Mouse (Mus musculus) testis, adult 2 months (tissue): ENCODE results near the gene Zbtb42. TPM values are rescaled to one million over a fixed set of nuclear protein-coding genes. Genes with fewer than 3 reads are reported as not detected.
A peak's percentile ranks its signal among the peaks of the same experiment; 100 is the strongest.

Source experiments
- H3K27ac ChIP-seq: fragments of 200-500 bp; 2 replicates; pipeline ENCODE4 v1.5.1; 2012; ENCODE audit warnings: low read depth, low read length; ENCODE audit not compliant: control insufficient read depth, insufficient read depth
- H3K27me3 ChIP-seq: fragments of 200-500 bp; 2 replicates; pipeline ENCODE4 v1.6.1; 2012; ENCODE audit warnings: mild to moderate bottlenecking, low read length, moderate library complexity; ENCODE audit not compliant: control insufficient read depth, insufficient read depth
- H3K36me3 ChIP-seq: fragments of 200-500 bp; 2 replicates; pipeline ENCODE4 v1.6.1; 2012; ENCODE audit warnings: mild to moderate bottlenecking, low read length; ENCODE audit not compliant: control insufficient read depth, insufficient read depth
- H3K4me1 ChIP-seq: fragments of 200-500 bp; 2 replicates; pipeline ENCODE4 v1.6.1; 2012; ENCODE audit warnings: low read length; ENCODE audit not compliant: control insufficient read depth, insufficient read depth
- H3K4me3 ChIP-seq: fragments of 200-500 bp; 2 replicates; pipeline ENCODE4 v1.5.1; 2012; ENCODE audit warnings: low read depth, mild to moderate bottlenecking, low read length, moderate library complexity, mixed read lengths; ENCODE audit not compliant: control insufficient read depth
- CTCF ChIP-seq: fragments of 200-500 bp; IDR thresholded peaks from 2 replicates; pipeline ENCODE4 v1.5.1; 2012; ENCODE audit warnings: low read depth, mild to moderate bottlenecking, inconsistent platforms, low read length, moderate library complexity; ENCODE audit not compliant: control insufficient read depth, insufficient read depth, insufficient replicate concordance
- POLR2A ChIP-seq: fragments of 200-500 bp; IDR thresholded peaks from 2 replicates; pipeline ENCODE4 v1.6.1; 2012; ENCODE audit warnings: low read depth, mild to moderate bottlenecking, inconsistent platforms, low read length, moderate library complexity; ENCODE audit not compliant: control insufficient read depth
- polyA plus RNA-seq: library from polyadenylated mRNA; depleted of rRNA; stranded (reverse); fragments of >200 nt; gene quantifications from 2 replicates; pipeline ENCODE4 v1.2.3, GENCODE M21; 2012

Gene Zbtb42
- polyA plus RNA-seq, 1 experiment: 49.9 TPM

- no peak for TF ChIP-seq CTCF
- TF ChIP-seq POLR2A: no peak
- Histone ChIP-seq H3K4me1 (peaks cover 23% of the 10 kb centered on the region), H3K27me3 (no peaks in the 10 kb centered on the region), H3K4me3 (no peak overlapping the region), H3K36me3 (no peaks in the 10 kb centered on the region), H3K27ac (no peak overlapping the region)
Observed at GRCm38 (mm10) chr12:112670718-112671393, 7.8 kb upstream of the Zbtb42 start.

GRCm38 (mm10) chr12:112671891-112672290 lies 6.7 kb upstream of the Zbtb42 start:
- no peak overlapping the region for H3K27ac ChIP-seq
- TF ChIP-seq CTCF (peak; percentile 10; the same call in 1 of the 2 replicates), POLR2A (no peak)
- no peaks in the 10 kb centered on the region for H3K36me3 ChIP-seq
- no peaks in the 10 kb centered on the region for H3K27me3 ChIP-seq
- H3K4me3 ChIP-seq: no peak overlapping the region
- peaks cover 23% of the 10 kb centered on the region for H3K4me1 ChIP-seq

GRCm38 (mm10) chr12:112672744-112673575 lies 5.7 kb upstream of the Zbtb42 start:
- Histone ChIP-seq H3K4me1 (peaks cover 27% of the 10 kb centered on the region), H3K27me3 (no peaks in the 10 kb centered on the region), H3K27ac (peak overlapping the region; percentile 67), H3K36me3 (no peaks in the 10 kb centered on the region), H3K4me3 (peak overlapping the region; percentile 78)
- TF ChIP-seq POLR2A (no peak), CTCF (no peak)

- Histone ChIP-seq H3K27me3 (no peaks in the 10 kb centered on the region), H3K4me3 (peak overlapping the region; percentile 78), H3K36me3 (no peaks in the 10 kb centered on the region), H3K27ac (peak overlapping the region; percentile 67), H3K4me1 (peaks cover 34% of the 10 kb centered on the region)
- TF ChIP-seq POLR2A (no peak), CTCF (no peak)
Observed at GRCm38 (mm10) chr12:112673576-112674091, 5.0 kb upstream of the Zbtb42 start.

- Histone ChIP-seq H3K27me3 (no peaks in the 10 kb centered on the region), H3K4me3 (peak within 1 kb of the TSS; percentile 78), H3K27ac (peak within 1 kb of the TSS; percentile 78), H3K4me1 (peaks cover 36% of the 10 kb centered on the region), H3K36me3 (no peaks in the 10 kb centered on the region)
- TF ChIP-seq POLR2A: no peak; the same call in 1 of the 2 replicates
- TF ChIP-seq CTCF: no peak
Observed at GRCm38 (mm10) chr12:112674132-112675011, 4.3 kb upstream of the Zbtb42 start, which contains the start of gene Akt1. TSS of gene Akt1 (minus strand) at chr12:112674884.

- peak overlapping the region; percentile 18 for H3K27ac ChIP-seq
- TF ChIP-seq CTCF (peak; percentile 69; the same call in 1 of the 2 replicates), POLR2A (no peak)
- H3K36me3 ChIP-seq: no peaks in the 10 kb centered on the region
- H3K4me1 ChIP-seq: peaks cover 43% of the 10 kb centered on the region
- H3K27me3 ChIP-seq: no peaks in the 10 kb centered on the region
- H3K4me3 ChIP-seq: peak overlapping the region; percentile 78
Observed at GRCm38 (mm10) chr12:112675245-112676035, 3.2 kb upstream of the Zbtb42 start.
